Mouse (Mus musculus) kidney, postnatal 0 days (tissue): ENCODE results near the gene Cmtm6. TPM values are rescaled to one million over a fixed set of nuclear protein-coding genes. Genes with fewer than 3 reads are reported as not detected.

Source experiments
- ATAC-seq: fragments of 200-750 bp; cut with Nextera tagmentation; replicated peaks from 2 replicates; pipeline ENCODE4 v1.8.0; 2017; ENCODE audit warnings: low read depth, moderate number of reproducible peaks, moderate TSS enrichment, moderate library complexity; ENCODE audit not compliant: low FRiP score
- DNase-seq: peaks from one replicate; pipeline ENCODE4 v3.0.0-alpha.2; 2016; ENCODE audit warnings: low spot score
- H3K27ac ChIP-seq: fragments of 300-500 bp; sonication (generic); 2 replicates; pipeline ENCODE4 v1.5.1; 2014; ENCODE audit warnings: mild to moderate bottlenecking
- H3K27me3 ChIP-seq: fragments of 300-500 bp; sonication (generic); 2 replicates; pipeline ENCODE4 v1.6.1; 2014; ENCODE audit warnings: low read length, mixed read lengths; ENCODE audit not compliant: insufficient read depth
- H3K36me3 ChIP-seq: fragments of 300-500 bp; sonication (generic); 2 replicates; pipeline ENCODE4 v1.6.1; 2014; ENCODE audit warnings: low read length, mixed read lengths; ENCODE audit not compliant: insufficient read depth
- H3K4me1 ChIP-seq: fragments of 300-500 bp; sonication (generic); replicated peaks from 2 replicates; pipeline ENCODE4 v1.6.1; 2014; ENCODE audit warnings: antibody characterized with exemption, low read length, mixed read lengths; ENCODE audit not compliant: insufficient read depth
- H3K4me2 ChIP-seq: fragments of 300-500 bp; sonication (generic); 2 replicates; pipeline ENCODE4 v1.6.1; 2014; ENCODE audit warnings: mild to moderate bottlenecking, low read length, moderate library complexity, mixed read lengths
- H3K4me3 ChIP-seq: fragments of 300-500 bp; sonication (generic); replicated peaks from 2 replicates; pipeline ENCODE4 v1.5.1; 2014; ENCODE audit warnings: low read depth, low read length
- H3K9ac ChIP-seq: fragments of 300-500 bp; sonication (generic); 2 replicates; pipeline ENCODE4 v1.6.1; 2014; ENCODE audit warnings: low read depth, low read length
- H3K9me3 ChIP-seq: fragments of 300-500 bp; sonication (generic); replicated peaks from 2 replicates; pipeline ENCODE4 v1.6.1; 2016; ENCODE audit warnings: low read length, inconsistent platforms, mixed read lengths
- CTCF ChIP-seq: IDR thresholded peaks from 2 replicates; pipeline ENCODE4 v1.5.1; 2016; ENCODE audit warnings: antibody characterized with exemption, low read depth, mild to moderate bottlenecking, moderate library complexity
- WGBS: fragments of 180-500 bp; shearing (Covaris S2); extraction: QIAGEN DNeasy Blood & Tissue Kit; methylation state at CpG from one replicate; pipeline ENCODE4 v1.1.7; 2014; 5-methylcytosine and 5-hydroxymethylcytosine counted together
- polyA plus RNA-seq: library from polyadenylated mRNA; unstranded; fragments of >200 nt; fragmentation: Nextera tagmentation; extraction: Ambion mirVana; gene quantifications from 2 replicates; pipeline ENCODE4 v1.2.1, GENCODE M21; 2015

Gene Cmtm6
- polyA plus RNA-seq, 1 experiment from 2014 or later, result 64.5 TPM

GRCm38 (mm10) chr9:114747466-114747865, 16.6 kb downstream of the Cmtm6 start:
- Histone ChIP-seq H3K27me3 (no peaks in the 10 kb centered on the region), H3K36me3 (peaks cover 21% of the 10 kb centered on the region; the same call in 1 of the 2 replicates), H3K27ac (no peak overlapping the region), H3K9me3 (no peaks in the 10 kb centered on the region), H3K9ac (no peak overlapping the region), H3K4me2 (no peak overlapping the region), H3K4me1 (0 out of 2 replicates have a peak, but pooled peaks cover 5% of the 10 kb centered on the region), H3K4me3 (no peak overlapping the region)
- 69% methylated on average over 12 of the region's 12 CpGs for WGBS
- ATAC-seq (no peak), DNase-seq (no peak)
- no peak for TF ChIP-seq CTCF

- ATAC-seq (no peak), DNase-seq (no peak)
- Histone ChIP-seq H3K27ac (no peak overlapping the region), H3K27me3 (no peaks in the 10 kb centered on the region), H3K9ac (no peak overlapping the region), H3K4me3 (no peak overlapping the region), H3K4me2 (no peak overlapping the region), H3K36me3 (peaks cover 26% of the 10 kb centered on the region; the same call in 1 of the 2 replicates), H3K9me3 (no peaks in the 10 kb centered on the region), H3K4me1 (0 out of 2 replicates have a peak, but pooled peaks cover 5% of the 10 kb centered on the region)
- TF ChIP-seq CTCF, result peak; percentile 50
- 80% methylated on average over 3 of the region's 3 CpGs for WGBS
Observed at GRCm38 (mm10) chr9:114751582-114751981, 20.7 kb downstream of the Cmtm6 start.

GRCm38 (mm10) chr9:114752311-114752710, 21.4 kb downstream of the Cmtm6 start:
- Histone ChIP-seq H3K27me3 (no peaks in the 10 kb centered on the region), H3K9me3 (no peaks in the 10 kb centered on the region), H3K9ac (0 out of 2 replicates have a peak overlapping the region, but pooled peaks have one; percentile 50), H3K27ac (no peak overlapping the region), H3K4me3 (no peak overlapping the region), H3K4me2 (peak overlapping the region; percentile 61; the same call in 1 of the 2 replicates), H3K4me1 (0 out of 2 replicates have a peak, but pooled peaks cover 3% of the 10 kb centered on the region), H3K36me3 (peaks cover 31% of the 10 kb centered on the region; the same call in 1 of the 2 replicates)
- WGBS, result 75% methylated on average over 9 of the region's 9 CpGs
- TF ChIP-seq CTCF, result no peak
- ATAC-seq, result no peak
- DNase-seq, result no peak

GRCm38 (mm10) chr9:114752863-114753484, 22.1 kb downstream of the Cmtm6 start:
- H3K27me3 ChIP-seq, result no peaks in the 10 kb centered on the region
- H3K27ac ChIP-seq, result peak overlapping the region; percentile 58
- H3K4me2 ChIP-seq, result peak overlapping the region; percentile 61
- no peaks in the 10 kb centered on the region for H3K4me1 ChIP-seq
- H3K9ac ChIP-seq, result peak overlapping the region; percentile 50
- 6% methylated on average over 36 of the region's 36 CpGs for WGBS
- H3K9me3 ChIP-seq, result no peaks in the 10 kb centered on the region
- peaks cover 25% of the 10 kb centered on the region; the same call in 1 of the 2 replicates for H3K36me3 ChIP-seq
- peak overlapping the region; percentile 46 for H3K4me3 ChIP-seq
- DNase-seq (peak; percentile 96), ATAC-seq (peak; percentile 88)
- TF ChIP-seq CTCF, result peak; percentile 99

GRCm38 (mm10) chr9:114758272-114758671, 27.4 kb downstream of the Cmtm6 start:
- no peak for ATAC-seq
- no peak for TF ChIP-seq CTCF
- Histone ChIP-seq H3K4me2 (no peak overlapping the region), H3K4me1 (no peaks in the 10 kb centered on the region), H3K27ac (no peak overlapping the region), H3K9me3 (no peaks in the 10 kb centered on the region), H3K27me3 (no peaks in the 10 kb centered on the region), H3K36me3 (peaks cover 26% of the 10 kb centered on the region; the same call in 1 of the 2 replicates), H3K9ac (no peak overlapping the region), H3K4me3 (no peak overlapping the region)
- WGBS, result 61% methylated on average over 7 of the region's 7 CpGs
- no peak for DNase-seq

- Histone ChIP-seq H3K9me3 (no peaks in the 10 kb centered on the region), H3K4me3 (no peak overlapping the region), H3K27ac (no peak overlapping the region), H3K4me1 (no peaks in the 10 kb centered on the region), H3K36me3 (peaks cover 26% of the 10 kb centered on the region; the same call in 1 of the 2 replicates), H3K27me3 (no peaks in the 10 kb centered on the region), H3K9ac (no peak overlapping the region), H3K4me2 (no peak overlapping the region)
- ATAC-seq, result no peak
- no peak for DNase-seq
- WGBS, result 84% methylated on average over 5 of the region's 5 CpGs
- TF ChIP-seq CTCF, result no peak
Observed at GRCm38 (mm10) chr9:114758801-114759200, 27.9 kb downstream of the Cmtm6 start.
